Mouse (Mus musculus) urinary bladder, postnatal 25 days (tissue): Measurements from ENCODE around the gene Rin3.

ENCODE experiments used
- DNase-seq: peaks from one replicate; pipeline ENCODE4 v3.0.0; 2022; ENCODE audit warnings: low spot score

The Rin3 gene

DNA sequence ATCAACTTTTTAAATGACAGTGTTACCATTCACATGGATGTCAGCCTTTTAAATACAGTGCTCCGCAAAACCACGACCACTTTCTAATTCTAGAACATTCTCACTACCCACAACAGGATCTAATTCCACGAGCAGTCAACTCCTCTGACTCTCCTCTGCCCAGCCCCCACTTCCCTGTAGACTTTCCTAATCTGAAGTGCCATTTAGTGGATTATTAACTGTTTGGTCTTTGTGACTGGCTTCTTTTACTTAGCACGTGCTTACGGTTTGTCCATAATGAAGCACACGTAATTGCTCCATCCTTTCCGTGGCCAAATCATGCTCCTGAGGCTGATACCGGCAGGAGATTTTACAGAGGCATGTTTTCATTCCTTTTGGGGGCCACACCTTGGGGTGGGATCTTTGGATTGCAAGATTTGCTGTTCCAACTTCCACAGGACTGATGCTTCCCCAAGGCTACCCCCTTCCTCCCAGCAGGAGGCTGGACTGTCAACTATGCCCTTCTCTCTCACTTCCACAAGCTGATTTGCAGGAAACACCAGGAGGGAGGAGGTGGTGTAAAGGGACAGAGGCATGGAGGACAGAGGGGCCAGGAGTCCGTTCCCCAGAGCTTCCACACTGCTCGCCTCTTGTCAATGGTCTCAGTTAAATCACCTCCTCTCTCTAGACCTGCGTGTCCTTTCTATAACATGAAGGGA is 139.9 kb downstream of the Rin3 start:
- no peak for DNase-seq

- no peak for DNase-seq
Observed at GRCm38 (mm10) chr12:102423625-102424024, 140.8 kb downstream of the Rin3 start.

- no peak for DNase-seq
Observed at GRCm38 (mm10) chr12:102424456-102424855, 141.6 kb downstream of the Rin3 start.

GRCm38 (mm10) chr12:102425048-102425578 is 142.3 kb downstream of the Rin3 start:
- no peak for DNase-seq

DNA sequence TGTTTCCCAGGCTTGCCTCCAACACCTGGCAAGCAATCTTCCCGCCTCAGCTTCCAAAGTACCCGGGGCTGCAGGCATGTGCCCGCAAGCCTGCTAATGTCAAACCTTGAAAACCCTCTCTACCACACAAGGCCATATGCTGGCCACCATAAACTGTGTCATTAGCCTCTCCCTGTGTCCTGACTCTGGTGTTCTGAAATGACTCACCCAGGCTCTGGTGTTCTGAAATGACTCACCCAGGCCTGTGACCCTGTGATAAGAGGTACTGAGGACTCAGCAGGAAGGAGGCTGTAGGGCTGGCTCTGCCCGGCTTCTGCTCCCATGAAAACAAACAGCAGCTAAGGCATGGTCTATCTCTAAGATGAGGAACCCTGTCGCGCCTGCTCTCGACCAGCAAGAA is 143.4 kb downstream of the Rin3 start:
- no peak for DNase-seq

- DNase-seq = no peak
Observed at GRCm38 (mm10) chr12:102429656-102430055, 146.8 kb downstream of the Rin3 start.

DNA sequence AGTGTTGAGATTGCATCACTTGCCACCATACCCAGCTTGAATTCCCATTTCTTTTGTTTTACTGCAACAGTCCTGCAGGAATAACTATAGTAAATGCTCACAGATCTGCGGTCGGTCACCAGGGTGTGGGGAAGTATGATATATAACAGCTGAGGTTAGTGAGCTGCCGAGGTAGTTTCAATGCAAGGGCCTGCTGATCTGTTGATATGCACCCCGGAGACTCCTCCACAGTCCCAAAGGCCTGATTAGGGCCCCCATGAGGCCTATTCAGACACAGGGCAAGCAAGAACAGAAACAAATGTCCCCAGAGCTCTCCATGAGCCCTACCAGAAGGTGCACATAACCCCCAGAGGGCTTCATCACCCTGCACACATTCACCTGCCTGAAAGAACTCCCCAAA is 147.4 kb downstream of the Rin3 start:
- no peak for DNase-seq

GRCm38 (mm10) chr12:102432238-102432637 is 149.4 kb downstream of the Rin3 start:
- DNase-seq = no peak

GRCm38 (mm10) chr12:102434107-102434506 is 151.3 kb downstream of the Rin3 start:
- no peak for DNase-seq

- no peak for DNase-seq
Observed at GRCm38 (mm10) chr12:102436939-102437526, 154.2 kb downstream of the Rin3 start.

GRCm38 (mm10) chr12:102437952-102438351 is 155.1 kb downstream of the Rin3 start:
- no peak for DNase-seq

- DNase-seq = no peak
Observed at GRCm38 (mm10) chr12:102438983-102439631, 156.3 kb downstream of the Rin3 start.

DNA sequence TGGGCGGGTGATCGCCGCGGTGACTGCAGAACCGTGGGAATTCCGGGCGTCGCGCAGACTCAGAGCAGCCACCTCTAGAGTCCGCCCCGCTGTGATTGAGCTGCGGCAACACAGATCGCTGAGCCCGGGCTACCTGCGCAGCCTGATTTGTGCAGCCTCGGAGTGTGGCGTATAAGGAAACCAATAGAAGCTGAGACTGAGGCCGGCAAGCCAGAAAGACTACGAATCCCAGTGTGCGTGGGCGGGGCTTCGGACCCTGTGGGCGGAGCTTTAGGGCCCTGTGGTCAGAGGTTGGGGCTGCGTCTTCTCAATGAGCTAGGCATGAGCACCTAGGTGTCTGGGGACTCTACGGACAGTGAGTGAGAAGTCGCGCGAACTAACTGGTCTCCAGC is 156.8 kb downstream of the Rin3 start, which contains the start of gene Lgmn:
Gene Lgmn (minus strand): TSS at position 182 of the 392 bp plus-strand sequence.
- peak; percentile 98 for DNase-seq
